Mouse (Mus musculus): ENCODE data around the gene Boll.

DNA sequence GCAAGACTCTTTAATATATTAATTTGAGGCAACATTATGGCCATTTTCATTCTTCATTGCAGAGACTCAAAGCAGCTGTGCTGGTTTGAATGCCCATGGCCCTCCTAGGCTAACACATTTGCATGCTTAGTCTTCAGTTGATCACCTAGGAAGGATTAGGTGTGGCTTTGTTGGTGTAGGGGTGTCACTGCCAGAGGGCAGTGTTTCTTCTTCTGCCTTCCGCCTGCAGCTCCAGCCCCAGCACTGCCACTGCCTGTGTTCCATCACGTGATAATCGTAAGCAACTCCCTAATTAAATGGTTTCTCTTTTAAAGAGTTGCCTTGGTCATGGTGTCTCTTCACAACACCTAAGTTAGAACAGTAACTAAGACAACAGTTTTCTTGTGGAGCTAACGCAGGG, 150.5 kb downstream of the Boll start:
- peak in 1 of 2 experiments; percentile 23; a peak in 1 of 4 replicates for TF ChIP-seq CTCF (conservative IDR thresholded peaks at IDR 0.05 in 1 of 2, IDR thresholded peaks at IDR 0.05 in 1 of 2; ENCODE audit: low read depth in 2 of 2, low read length in 2 of 2)
- TF ChIP-seq USF1 (IDR thresholded peaks at IDR 0.05; ENCODE audit: low read depth, low read length) = 0 out of 2 replicates have a peak, but pooled peaks have one; percentile 11
- no peak for TF ChIP-seq POLR2A (IDR thresholded peaks at IDR 0.05; ENCODE audit: low read depth, low read length)
- no peak for TF ChIP-seq MEF2A (IDR thresholded peaks at IDR 0.05; ENCODE audit: borderline replicate concordance, low read depth, low read length)
- no peak for TF ChIP-seq ZMIZ1 (IDR thresholded peaks at IDR 0.05; ENCODE audit: low read depth, low read length)
- no peak for TF ChIP-seq TCF12 (IDR thresholded peaks at IDR 0.05; ENCODE audit: low read depth, low read length)
- TF ChIP-seq HCFC1 (IDR thresholded peaks at IDR 0.05; ENCODE audit: low read depth, low read length) = no peak
- TF ChIP-seq TBP (conservative IDR thresholded peaks at IDR 0.05; ENCODE audit: low read depth, low read length) = no peak
- TF ChIP-seq MXI1 (IDR thresholded peaks at IDR 0.05; ENCODE audit: low read depth, low read length) = no peak
- no peak for TF ChIP-seq ZNF384 (IDR thresholded peaks at IDR 0.05; ENCODE audit: low read depth, low read length)

Data from CH12.LX (cell line).